Mouse (Mus musculus): Measurements from ENCODE around the gene Cntnap5c.

DNA sequence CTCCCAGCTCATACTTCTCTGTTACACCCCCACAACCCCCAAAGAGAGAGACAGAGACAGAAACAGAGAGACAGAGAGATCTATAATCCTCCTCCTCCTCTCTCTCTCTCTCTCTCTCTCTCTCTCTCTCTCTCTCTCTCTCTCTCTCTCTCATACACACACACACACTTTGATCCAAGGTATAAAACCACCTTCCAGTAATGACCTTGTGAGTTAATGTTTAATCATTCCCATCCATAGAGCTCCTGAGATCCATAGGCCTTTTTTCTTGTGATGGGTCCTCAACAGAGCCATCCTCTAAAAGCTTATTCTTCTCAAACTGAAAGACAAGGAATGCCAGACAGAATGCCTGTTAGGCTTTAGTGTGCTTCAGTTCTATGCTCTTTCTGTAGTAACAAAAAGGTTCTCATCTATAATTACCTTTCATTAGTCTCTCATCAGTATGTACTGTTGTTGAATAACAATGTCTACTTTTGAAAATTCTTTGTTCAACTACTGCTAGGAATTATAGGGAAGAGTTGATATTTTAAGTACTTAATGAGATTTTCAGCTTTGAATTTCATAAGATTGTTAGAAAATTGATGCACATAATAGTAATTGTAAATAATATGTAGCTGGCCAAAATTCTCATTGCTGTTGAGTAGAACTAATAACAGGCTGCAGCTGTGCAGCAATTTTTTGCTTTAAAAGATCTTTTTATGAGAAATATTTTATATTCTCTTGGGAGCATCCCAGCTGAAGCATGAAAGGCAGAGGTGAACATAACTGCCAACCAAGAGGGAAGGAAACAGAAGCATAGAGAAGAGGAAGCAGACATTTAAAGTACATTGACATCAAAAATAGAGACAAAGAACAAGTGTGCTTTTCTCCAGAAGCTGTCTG, 68.0 kb downstream of the Cntnap5c start:
- TF ChIP-seq GATA1 (IDR thresholded peaks at IDR 0.05; ENCODE audit: low read length) (no peak), TAL1 (IDR thresholded peaks at IDR 0.05; ENCODE audit: low read length) (no peak)

Data from erythroblast, embryonic 14.5 days (primary cell).